Mouse (Mus musculus): Measurements from ENCODE around the gene Mlxip. TPM values are rescaled to one million over a fixed set of nuclear protein-coding genes. Genes with fewer than 3 reads are reported as not detected.

Gene Mlxip
- polyA plus RNA-seq, 1 experiment from 2014 or later, result 18.7 TPM

GRCm38 (mm10) chr5:123413866-123414363 lies 19.3 kb downstream of the Mlxip start:
- Histone ChIP-seq H3K27ac (no peak overlapping the region), H3K9me3 (no peaks in the 10 kb centered on the region), H3K36me3 (peaks cover 9% of the 10 kb centered on the region), H3K9ac (replicated peaks) (no peak overlapping the region), H3K27me3 (no peaks in the 10 kb centered on the region), H3K4me3 (replicated peaks) (no peak overlapping the region), H3K4me1 (replicated peaks) (peaks cover 21% of the 10 kb centered on the region), H3K4me2 (replicated peaks) (no peak overlapping the region)
- no peak for ATAC-seq
- whole genome bisulfite sequencing, result 90% methylated on average over 2 of the region's 2 CpGs

DNA sequence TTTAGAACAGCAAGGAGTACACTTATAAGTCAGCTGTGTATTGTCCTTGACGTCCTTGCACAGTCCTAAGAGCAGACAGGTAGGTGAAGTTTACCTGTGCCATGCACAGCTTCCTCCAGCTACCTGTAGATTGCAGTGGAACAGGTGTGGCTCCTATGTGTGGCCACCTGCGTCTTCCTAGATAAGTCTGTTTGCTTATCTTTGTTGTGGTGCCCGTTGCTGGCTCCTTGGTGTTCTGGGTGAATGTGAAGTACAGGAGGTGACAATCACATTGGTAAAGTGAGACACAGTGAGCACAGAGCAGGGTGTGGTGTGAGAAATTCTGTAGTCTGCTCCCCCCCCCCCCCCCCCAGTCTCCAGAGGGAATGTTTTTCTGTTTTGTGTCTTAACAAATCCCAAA lies 21.6 kb downstream of the Mlxip start:
- Histone ChIP-seq H3K36me3 (no peaks in the 10 kb centered on the region), H3K4me3 (replicated peaks) (no peak overlapping the region), H3K9me3 (no peaks in the 10 kb centered on the region), H3K4me2 (replicated peaks) (no peak overlapping the region), H3K9ac (replicated peaks) (no peak overlapping the region), H3K4me1 (replicated peaks) (peaks cover 27% of the 10 kb centered on the region), H3K27ac (no peak overlapping the region), H3K27me3 (no peaks in the 10 kb centered on the region)
- 97% methylated on average over 3 of the region's 3 CpGs for WGBS
- ATAC-seq, result no peak

DNA sequence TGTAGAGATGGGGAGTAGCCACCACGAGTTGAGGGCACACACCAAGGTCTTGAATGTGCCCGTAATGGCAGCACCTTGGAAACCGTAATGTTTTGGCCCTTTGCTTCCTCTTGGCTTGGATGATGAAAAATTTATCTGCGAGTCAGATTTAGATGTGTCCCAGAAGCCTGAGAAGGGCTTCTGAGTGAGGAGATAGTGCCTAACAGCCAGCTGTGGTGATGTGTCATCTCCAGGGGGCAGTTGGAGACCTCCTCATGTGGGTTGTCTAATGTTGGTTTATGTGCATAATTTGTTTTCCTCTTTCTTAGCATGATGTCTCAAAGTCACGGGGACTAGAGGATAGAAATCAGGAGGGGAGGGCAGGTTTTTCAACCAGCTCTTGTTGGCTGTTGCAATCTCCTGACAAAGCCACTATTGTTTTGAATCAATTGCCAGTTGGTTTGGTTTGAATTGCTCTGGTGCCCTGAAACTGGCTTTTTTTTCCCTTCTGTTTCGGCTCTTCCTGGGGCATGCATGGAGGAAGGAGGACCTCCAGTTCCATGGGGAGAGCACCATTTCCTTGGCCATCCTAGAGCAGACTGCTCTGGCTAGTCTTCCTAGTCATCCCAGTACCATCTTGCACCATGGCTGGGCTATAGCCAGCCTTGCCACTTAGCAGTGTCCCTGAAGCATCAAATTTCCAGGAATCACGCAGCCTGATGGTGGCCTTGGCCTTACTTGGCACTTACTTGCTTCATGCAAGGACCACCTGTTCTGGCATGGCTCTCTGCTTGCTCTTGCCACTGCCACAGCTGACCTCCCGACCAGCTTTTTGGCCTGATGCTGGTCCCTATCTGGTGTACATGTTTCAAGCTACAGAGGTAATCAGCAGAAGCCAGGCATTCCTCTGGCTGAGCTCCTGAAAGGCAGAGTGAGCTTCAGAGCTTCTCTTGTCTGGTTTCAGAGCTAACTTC lies 22.2 kb downstream of the Mlxip start:
- Histone ChIP-seq H3K4me1 (replicated peaks) (peaks cover 27% of the 10 kb centered on the region), H3K27me3 (no peaks in the 10 kb centered on the region), H3K4me3 (replicated peaks) (no peak overlapping the region), H3K9me3 (no peaks in the 10 kb centered on the region), H3K9ac (replicated peaks) (no peak overlapping the region), H3K36me3 (no peaks in the 10 kb centered on the region), H3K27ac (no peak overlapping the region), H3K4me2 (replicated peaks) (no peak overlapping the region)
- no peak for ATAC-seq
- 75% methylated on average over 8 of the region's 8 CpGs for WGBS

DNA sequence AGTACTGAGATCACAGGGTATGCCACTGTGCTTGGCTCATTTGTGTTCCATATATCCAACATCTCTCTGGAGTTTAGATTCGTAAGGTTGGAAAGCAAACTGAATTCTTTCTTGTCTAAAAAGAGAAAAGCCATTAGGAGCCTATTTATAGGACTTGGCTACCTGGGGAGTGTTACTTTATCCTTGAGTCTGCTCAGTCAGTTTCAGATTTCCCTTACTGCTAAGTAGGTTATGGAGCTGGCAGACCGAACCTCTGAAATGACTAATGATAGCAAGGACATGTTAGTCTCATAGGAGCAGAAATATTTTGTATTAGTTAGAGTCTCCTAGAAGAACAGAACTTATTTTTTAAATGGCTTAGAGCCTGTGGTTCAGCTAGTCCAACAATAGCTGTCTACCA lies 29.3 kb downstream of the Mlxip start:
- H3K36me3 ChIP-seq, result peaks cover 7% of the 10 kb centered on the region
- no peaks in the 10 kb centered on the region for H3K27me3 ChIP-seq
- no peak overlapping the region for H3K27ac ChIP-seq
- H3K4me2 ChIP-seq (replicated peaks), result no peak overlapping the region
- ATAC-seq, result no peak
- no peak overlapping the region for H3K4me3 ChIP-seq (replicated peaks)
- no peaks in the 10 kb centered on the region for H3K9me3 ChIP-seq
- no peak overlapping the region for H3K9ac ChIP-seq (replicated peaks)
- 0 out of 2 replicates have a peak, but pooled peaks cover 6% of the 10 kb centered on the region for H3K4me1 ChIP-seq (replicated peaks)
- WGBS, result 77% methylated on average over 2 of the region's 2 CpGs

GRCm38 (mm10) chr5:123427556-123427955 lies 33.0 kb downstream of the Mlxip start:
- no peaks in the 10 kb centered on the region for H3K27me3 ChIP-seq
- H3K27ac ChIP-seq, result no peak overlapping the region
- no peak overlapping the region for H3K9ac ChIP-seq (replicated peaks)
- peaks cover 7% of the 10 kb centered on the region for H3K36me3 ChIP-seq
- H3K4me2 ChIP-seq (replicated peaks), result no peak overlapping the region
- H3K4me1 ChIP-seq (replicated peaks), result peaks cover 9% of the 10 kb centered on the region; the same call in 1 of the 2 replicates
- no peak overlapping the region for H3K4me3 ChIP-seq (replicated peaks)
- H3K9me3 ChIP-seq, result no peaks in the 10 kb centered on the region
- ATAC-seq, result no peak
- 100% methylated on average over 1 of the region's 1 CpGs for WGBS

DNA sequence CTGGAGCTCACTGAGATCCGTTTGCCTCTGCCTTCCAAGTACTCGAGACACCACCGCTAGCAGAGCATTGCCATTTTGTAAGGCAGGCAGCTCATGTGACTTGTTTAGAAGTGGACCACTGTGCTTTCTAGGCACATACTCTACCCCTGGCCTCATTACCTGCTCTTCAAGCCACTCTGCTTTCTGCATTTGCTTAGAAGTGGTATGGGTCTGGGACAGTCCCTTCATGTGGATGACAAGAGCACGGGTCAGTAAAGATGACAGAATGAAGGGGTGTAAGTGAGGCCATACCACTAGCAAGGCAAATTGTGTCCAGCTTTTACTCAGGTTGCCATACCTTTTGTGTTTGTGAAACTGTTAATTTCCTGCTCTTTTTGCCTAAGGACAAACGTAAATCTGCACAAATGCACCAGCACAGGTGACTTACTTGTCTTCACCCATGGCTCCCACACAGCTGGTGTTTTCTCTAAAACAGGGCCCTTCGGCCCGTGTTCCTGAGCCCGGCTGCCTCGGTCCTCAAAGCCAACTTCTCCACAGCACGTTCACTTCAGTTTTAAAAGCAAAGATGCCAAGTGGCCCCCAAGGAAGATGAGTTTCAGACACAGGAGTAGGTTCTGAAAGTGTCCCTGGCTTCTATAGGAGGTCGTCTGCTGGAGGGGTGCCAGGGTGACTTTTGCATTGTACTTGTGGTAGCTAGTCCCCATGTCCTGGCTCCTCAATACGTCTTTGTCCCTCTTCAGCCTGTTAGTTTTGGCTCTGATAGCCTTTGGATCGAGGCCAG lies 37.1 kb downstream of the Mlxip start:
- H3K27me3 ChIP-seq, result no peaks in the 10 kb centered on the region
- H3K4me2 ChIP-seq (replicated peaks), result no peak overlapping the region
- no peak overlapping the region for H3K9ac ChIP-seq (replicated peaks)
- no peak overlapping the region for H3K27ac ChIP-seq
- H3K4me1 ChIP-seq (replicated peaks), result peaks cover 20% of the 10 kb centered on the region
- H3K36me3 ChIP-seq, result peaks cover 3% of the 10 kb centered on the region
- no peak overlapping the region for H3K4me3 ChIP-seq (replicated peaks)
- no peaks in the 10 kb centered on the region for H3K9me3 ChIP-seq
- no peak for ATAC-seq
- 76% methylated on average over 13 of the region's 13 CpGs for WGBS

DNA sequence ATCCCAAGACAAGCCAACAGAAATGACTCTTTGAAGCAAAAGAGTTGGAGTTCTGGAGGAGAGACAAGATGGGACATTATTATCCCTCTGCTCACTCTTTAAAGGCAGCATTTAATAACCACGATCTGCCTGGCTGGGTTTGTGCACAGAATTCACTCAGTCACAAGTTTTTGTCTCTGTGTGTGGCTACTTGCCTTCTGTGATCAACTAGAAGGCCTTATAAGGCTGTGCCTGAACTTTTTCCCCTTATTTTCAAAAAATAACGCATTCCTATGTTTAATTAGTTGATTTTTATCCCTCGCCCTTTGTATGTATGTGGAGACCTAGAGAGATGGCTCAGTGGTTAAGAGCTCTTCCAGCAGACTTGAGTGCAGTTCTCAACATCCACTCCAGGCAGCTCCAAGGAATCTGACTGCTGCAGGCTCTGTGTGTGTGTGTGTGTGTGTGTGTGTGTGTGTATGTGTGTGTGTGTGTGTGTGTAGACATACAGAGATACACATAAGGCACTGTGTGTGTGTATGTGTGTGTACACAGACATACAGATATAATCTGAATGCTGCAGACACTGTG lies 37.8 kb downstream of the Mlxip start:
- H3K4me1 ChIP-seq (replicated peaks), result peaks cover 20% of the 10 kb centered on the region
- 88% methylated on average over 3 of the region's 3 CpGs for WGBS
- H3K27ac ChIP-seq, result no peak overlapping the region

DNA sequence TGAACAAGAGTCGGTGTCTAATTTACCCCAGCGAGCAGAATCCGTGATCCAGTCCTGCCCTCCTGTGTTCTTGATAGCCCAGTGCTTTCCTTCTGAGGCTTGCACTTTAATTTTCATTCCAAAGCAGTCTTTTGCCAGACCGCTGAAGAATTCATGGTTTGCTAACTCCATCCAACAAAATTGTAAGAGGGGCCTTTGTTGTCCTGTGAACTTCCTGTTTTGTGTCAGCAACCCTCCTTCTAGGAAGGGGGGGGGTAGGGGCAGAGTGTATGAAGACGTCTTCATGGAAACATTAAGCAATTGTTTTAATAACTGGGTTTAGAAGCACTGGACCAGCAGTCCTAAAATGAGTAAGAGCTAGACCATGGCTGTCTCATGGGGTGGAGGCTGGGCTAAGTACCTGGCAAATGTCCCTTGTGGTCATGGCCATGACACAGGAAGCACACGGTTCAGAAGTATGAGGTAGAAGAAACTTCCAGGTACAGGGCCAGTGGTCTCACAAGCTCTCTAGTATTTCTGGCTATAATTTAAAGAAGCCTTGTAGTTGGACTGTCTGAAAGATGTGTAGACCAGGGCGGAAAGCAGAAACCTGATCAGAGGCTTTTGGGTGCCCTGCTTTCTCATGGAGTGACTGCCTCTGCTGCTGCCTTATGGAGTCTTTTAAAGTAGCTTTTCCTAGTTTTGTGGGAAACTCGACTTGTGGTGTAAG lies 41.6 kb downstream of the Mlxip start:
- peaks cover 20% of the 10 kb centered on the region for H3K4me1 ChIP-seq (replicated peaks)

More for the DNA sequence above, 37.8 kb downstream of the Mlxip start:
- Histone ChIP-seq H3K4me3 (replicated peaks) (no peak overlapping the region), H3K27me3 (no peaks in the 10 kb centered on the region), H3K36me3 (no peaks in the 10 kb centered on the region), H3K4me2 (replicated peaks) (no peak overlapping the region), H3K9me3 (no peaks in the 10 kb centered on the region), H3K9ac (replicated peaks) (no peak overlapping the region)
- ATAC-seq, result no peak

DNA sequence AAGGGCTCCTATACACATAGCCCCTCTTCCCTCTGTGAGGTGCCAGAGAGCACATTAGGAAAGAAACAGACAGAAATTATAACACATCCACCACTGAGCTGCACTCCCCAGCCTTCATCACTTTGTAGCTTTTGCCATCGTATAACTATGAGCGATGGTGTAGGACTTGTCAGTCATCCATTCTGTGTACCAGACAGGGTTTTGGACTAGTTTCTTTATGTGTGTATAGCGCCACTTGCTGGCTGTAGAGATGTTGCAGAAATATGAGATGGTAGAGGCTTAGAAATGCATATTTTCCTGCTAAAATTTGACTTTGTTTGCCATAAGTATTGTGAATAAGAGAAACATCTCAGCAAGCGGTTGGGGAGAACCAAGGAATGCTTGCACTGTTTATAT lies 42.2 kb downstream of the Mlxip start:
- Histone ChIP-seq H3K9me3 (no peaks in the 10 kb centered on the region), H3K4me3 (replicated peaks) (no peak overlapping the region), H3K27me3 (no peaks in the 10 kb centered on the region), H3K27ac (no peak overlapping the region), H3K9ac (replicated peaks) (no peak overlapping the region), H3K36me3 (peaks cover 7% of the 10 kb centered on the region), H3K4me2 (replicated peaks) (no peak overlapping the region), H3K4me1 (replicated peaks) (peaks cover 16% of the 10 kb centered on the region)
- 36% methylated on average over 4 of the region's 4 CpGs for WGBS
- no peak for ATAC-seq

More for the DNA sequence above, 41.6 kb downstream of the Mlxip start:
- Histone ChIP-seq H3K9me3 (no peaks in the 10 kb centered on the region), H3K36me3 (peaks cover 4% of the 10 kb centered on the region), H3K4me2 (replicated peaks) (no peak overlapping the region), H3K27ac (no peak overlapping the region; the same call in 1 of the 2 replicates), H3K9ac (replicated peaks) (peak overlapping the region; percentile 28), H3K4me3 (replicated peaks) (no peak overlapping the region), H3K27me3 (no peaks in the 10 kb centered on the region)
- no peak for ATAC-seq
- 67% methylated on average over 8 of the region's 8 CpGs for WGBS

- H3K27me3 ChIP-seq, result no peaks in the 10 kb centered on the region
- peaks cover 23% of the 10 kb centered on the region for H3K36me3 ChIP-seq
- WGBS, result 93% methylated on average over 3 of the region's 3 CpGs
- no peak overlapping the region for H3K9ac ChIP-seq (replicated peaks)
- no peak overlapping the region for H3K27ac ChIP-seq
- H3K4me3 ChIP-seq (replicated peaks), result no peak overlapping the region
- peaks cover 12% of the 10 kb centered on the region for H3K4me1 ChIP-seq (replicated peaks)
- H3K9me3 ChIP-seq, result no peaks in the 10 kb centered on the region
- ATAC-seq, result no peak
- no peak overlapping the region for H3K4me2 ChIP-seq (replicated peaks)
Measured at GRCm38 (mm10) chr5:123438381-123438780, 43.8 kb downstream of the Mlxip start.

- no peak overlapping the region for H3K4me2 ChIP-seq (replicated peaks)
- H3K9ac ChIP-seq (replicated peaks), result no peak overlapping the region
- H3K4me3 ChIP-seq (replicated peaks), result no peak overlapping the region
- WGBS, result 82% methylated on average over 1 of the region's 1 CpGs
- no peaks in the 10 kb centered on the region for H3K9me3 ChIP-seq
- ATAC-seq, result no peak
- no peaks in the 10 kb centered on the region for H3K27me3 ChIP-seq
- H3K4me1 ChIP-seq (replicated peaks), result peaks cover 12% of the 10 kb centered on the region
- H3K36me3 ChIP-seq, result peaks cover 28% of the 10 kb centered on the region
- no peak overlapping the region for H3K27ac ChIP-seq
Measured at GRCm38 (mm10) chr5:123439312-123439711, 44.7 kb downstream of the Mlxip start.
